Mouse (Mus musculus) CH12.LX (cell line): ENCODE measurements at regions not wholly inside any gene's neighbourhood (a gene's known extent, or its start where the extent isn't known, plus 50 kb on each side); places are given as distances from the start of the nearest gene placed in this dataset.
A peak's percentile ranks its signal among the peaks of the same experiment; 100 is the strongest.

ENCODE experiments used
- DNase-seq: peaks from one replicate; pipeline ENCODE4 v3.0.0-alpha.2; 2013; ENCODE audit errors: extremely low read depth
- H3K27ac ChIP-seq: 2 replicates; pipeline ENCODE4 v1.5.1; 2012; ENCODE audit warnings: low read depth, mild to moderate bottlenecking, control low read depth, moderate library complexity; ENCODE audit not compliant: insufficient read depth
- H3K27me3 ChIP-seq: replicated peaks from 2 replicates; pipeline ENCODE3; 2012; ENCODE audit warnings: inconsistent platforms
- H3K36me3 ChIP-seq, 2 experiments: replicated peaks in 1 of 2; 2 replicates each; pipeline versions ENCODE3 to v1.6.1; 2012; ENCODE audit warnings: inconsistent platforms in 1 of 2, low read length in 1 of 2, mild to moderate bottlenecking in 1 of 2, mixed read lengths in 1 of 2, moderate library complexity in 1 of 2; ENCODE audit not compliant: control insufficient read depth in 1 of 2, insufficient read depth in 1 of 2
- H3K4me1 ChIP-seq, 2 experiments: 2 replicates each; pipeline ENCODE4 v1.6.1; 2012; ENCODE audit warnings: inconsistent platforms in 1 of 2, moderate library complexity in 1 of 2; ENCODE audit not compliant: insufficient read depth in 2 of 2, control insufficient read depth in 1 of 2
- H3K4me2 ChIP-seq: 2 replicates; pipeline ENCODE4 v1.6.1; 2012; ENCODE audit warnings: low read depth, mild to moderate bottlenecking, control low read depth; ENCODE audit not compliant: poor library complexity, insufficient read depth, severe bottlenecking
- H3K4me3 ChIP-seq, 3 experiments: fragments of 150-350 bp in 1 of 3; sonication (generic) in 1 of 3; replicated peaks in 1 of 3; 2 replicates each; pipeline versions ENCODE3 to v1.5.1; 2011 to 2012; ENCODE audit warnings: low read depth in 2 of 3, low read length in 2 of 3, mild to moderate bottlenecking in 2 of 3, moderate library complexity in 2 of 3, control low read depth in 1 of 3, improper control_type of control experiment in 1 of 3, inconsistent platforms in 1 of 3, mixed read lengths in 1 of 3; ENCODE audit not compliant: poor library complexity in 1 of 3
- H3K79me2 ChIP-seq: replicated peaks from 2 replicates; pipeline ENCODE4 v1.6.1; 2012; ENCODE audit warnings: mild to moderate bottlenecking, moderate library complexity; ENCODE audit not compliant: control insufficient read depth, poor library complexity, insufficient read depth, severe bottlenecking; ENCODE audit errors: extremely low read depth
- H3K9ac ChIP-seq: 2 replicates; pipeline ENCODE4 v1.6.1; 2012; ENCODE audit warnings: low read depth, mild to moderate bottlenecking, control low read depth, moderate library complexity; ENCODE audit not compliant: insufficient read depth
- H3K9me3 ChIP-seq: replicated peaks from 2 replicates; pipeline ENCODE3; 2012; ENCODE audit warnings: low read length, inconsistent platforms, mixed read lengths
- BHLHE40 ChIP-seq: IDR thresholded peaks from 2 replicates; pipeline ENCODE4 v1.6.1; 2011; ENCODE audit warnings: mild to moderate bottlenecking, low read depth, low read length, improper control_type of control experiment
- CHD1 ChIP-seq: IDR thresholded peaks from 2 replicates; pipeline ENCODE4 v1.6.1; 2012; ENCODE audit warnings: low read depth, low read length, improper control_type of control experiment, inconsistent platforms
- CHD2 ChIP-seq: IDR thresholded peaks from 2 replicates; pipeline ENCODE4 v1.6.1; 2011; ENCODE audit warnings: low read length, improper control_type of control experiment
- CTCF ChIP-seq, 2 experiments: IDR thresholded peaks in 1 of 2; conservative IDR thresholded peaks in 1 of 2; 2 replicates each; pipeline ENCODE4 v1.5.1; 2011 to 2012; ENCODE audit warnings: low read depth in 2 of 2, low read length in 2 of 2, improper control_type of control experiment in 1 of 2, inconsistent platforms in 1 of 2, mild to moderate bottlenecking in 1 of 2, moderate library complexity in 1 of 2
- E2F4 ChIP-seq: IDR thresholded peaks from 2 replicates; pipeline ENCODE4 v1.6.1; 2011; ENCODE audit warnings: low read depth, low read length, improper control_type of control experiment; ENCODE audit not compliant: insufficient replicate concordance
- ELF1 ChIP-seq: IDR thresholded peaks from 2 replicates; pipeline ENCODE4 v1.6.1; 2014; ENCODE audit warnings: low read depth, mild to moderate bottlenecking, inconsistent platforms, low read length, improper control_type of control experiment
- EP300 ChIP-seq: IDR thresholded peaks from 2 replicates; pipeline ENCODE4 v1.6.1; 2011; ENCODE audit warnings: low read length, improper control_type of control experiment
- ETS1 ChIP-seq: conservative IDR thresholded peaks from 2 replicates; pipeline ENCODE4 v1.6.1; 2012; ENCODE audit warnings: low read depth, mild to moderate bottlenecking, inconsistent platforms, low read length, improper control_type of control experiment, moderate library complexity
- GABPA ChIP-seq: IDR thresholded peaks from 2 replicates; pipeline ENCODE4 v1.6.1; 2012; ENCODE audit warnings: low read depth, low read length, improper control_type of control experiment, inconsistent platforms; ENCODE audit not compliant: insufficient replicate concordance
- HCFC1 ChIP-seq: IDR thresholded peaks from 2 replicates; pipeline ENCODE4 v1.6.1; 2012; ENCODE audit warnings: low read depth, mild to moderate bottlenecking, inconsistent platforms, low read length, improper control_type of control experiment
- IRF4 ChIP-seq: IDR thresholded peaks from 2 replicates; pipeline ENCODE4 v1.6.1; 2014; ENCODE audit warnings: low read depth, mild to moderate bottlenecking, inconsistent platforms, low read length, improper control_type of control experiment
- JUN ChIP-seq: IDR thresholded peaks from 2 replicates; pipeline ENCODE4 v1.6.1; 2011; ENCODE audit warnings: low read depth, mild to moderate bottlenecking, low read length, improper control_type of control experiment, moderate library complexity; ENCODE audit not compliant: insufficient read depth
- JUND ChIP-seq: conservative IDR thresholded peaks from 2 replicates; pipeline ENCODE4 v1.6.1; 2011; ENCODE audit warnings: low read depth, low read length, improper control_type of control experiment
- KAT2A ChIP-seq: IDR thresholded peaks from 2 replicates; pipeline ENCODE4 v1.6.1; 2012; ENCODE audit warnings: low read length, improper control_type of control experiment, inconsistent platforms; ENCODE audit not compliant: insufficient replicate concordance
- MAFK ChIP-seq: IDR thresholded peaks from 2 replicates; pipeline ENCODE4 v1.6.1; 2011; ENCODE audit warnings: low read length, improper control_type of control experiment; ENCODE audit not compliant: insufficient replicate concordance
- MAX ChIP-seq: IDR thresholded peaks from 2 replicates; pipeline ENCODE4 v1.6.1; 2011; ENCODE audit warnings: low read length, improper control_type of control experiment
- MAZ ChIP-seq: IDR thresholded peaks from 2 replicates; pipeline ENCODE4 v1.6.1; 2012; ENCODE audit warnings: low read depth, mild to moderate bottlenecking, inconsistent platforms, low read length, improper control_type of control experiment, moderate library complexity
- MEF2A ChIP-seq: IDR thresholded peaks from 2 replicates; pipeline ENCODE4 v1.6.1; 2014; ENCODE audit warnings: low read depth, mild to moderate bottlenecking, inconsistent platforms, low read length, improper control_type of control experiment, borderline replicate concordance
- MXI1 ChIP-seq: IDR thresholded peaks from 2 replicates; pipeline ENCODE4 v1.6.1; 2011; ENCODE audit warnings: mild to moderate bottlenecking, low read depth, low read length, improper control_type of control experiment
- MYC ChIP-seq: IDR thresholded peaks from 2 replicates; pipeline ENCODE4 v1.6.1; 2011; ENCODE audit warnings: low read depth, mild to moderate bottlenecking, improper control_type of control experiment, low read length
- NELFE ChIP-seq: IDR thresholded peaks from 2 replicates; pipeline ENCODE4 v1.6.1; 2011; ENCODE audit warnings: low read depth, low read length, improper control_type of control experiment
- NRF1 ChIP-seq: IDR thresholded peaks from 2 replicates; pipeline ENCODE4 v1.6.1; 2014; ENCODE audit warnings: low read depth, mild to moderate bottlenecking, inconsistent platforms, low read length, improper control_type of control experiment, moderate library complexity
- PAX5 ChIP-seq: IDR thresholded peaks from 2 replicates; pipeline ENCODE4 v1.6.1; 2012; ENCODE audit warnings: low read length, inconsistent platforms, mixed read lengths
- POLR2A ChIP-seq: IDR thresholded peaks from 2 replicates; pipeline ENCODE4 v1.6.1; 2011; ENCODE audit warnings: low read depth, mild to moderate bottlenecking, improper control_type of control experiment, low read length
- POLR2AphosphoS2 ChIP-seq: IDR thresholded peaks from 2 replicates; pipeline ENCODE4 v1.6.1; 2011; ENCODE audit warnings: low read depth, low read length, improper control_type of control experiment
- RAD21 ChIP-seq: IDR thresholded peaks from 2 replicates; pipeline ENCODE4 v1.6.1; 2011; ENCODE audit warnings: low read depth, mild to moderate bottlenecking, low read length, improper control_type of control experiment, moderate library complexity
- RCOR1 ChIP-seq: conservative IDR thresholded peaks from 2 replicates; pipeline ENCODE4 v1.6.1; 2012; ENCODE audit warnings: low read depth, mild to moderate bottlenecking, inconsistent platforms, low read length, improper control_type of control experiment
- SIN3A ChIP-seq: IDR thresholded peaks from 2 replicates; pipeline ENCODE4 v1.6.1; 2012; ENCODE audit warnings: low read length, improper control_type of control experiment, inconsistent platforms
- SMC3 ChIP-seq: IDR thresholded peaks from 2 replicates; pipeline ENCODE4 v1.6.1; 2011; ENCODE audit warnings: low read depth, low read length, improper control_type of control experiment
- TBP ChIP-seq: conservative IDR thresholded peaks from 2 replicates; pipeline ENCODE4 v1.6.1; 2011; ENCODE audit warnings: low read depth, low read length, improper control_type of control experiment
- TCF12 ChIP-seq: IDR thresholded peaks from 2 replicates; pipeline ENCODE4 v1.6.1; 2014; ENCODE audit warnings: low read depth, mild to moderate bottlenecking, inconsistent platforms, low read length, improper control_type of control experiment
- UBTF ChIP-seq: IDR thresholded peaks from 2 replicates; pipeline ENCODE4 v1.6.1; 2012; ENCODE audit warnings: low read depth, mild to moderate bottlenecking, inconsistent platforms, low read length, improper control_type of control experiment, moderate library complexity
- USF1 ChIP-seq: IDR thresholded peaks from 2 replicates; pipeline ENCODE4 v1.6.1; 2014; ENCODE audit warnings: low read depth, mild to moderate bottlenecking, inconsistent platforms, low read length, improper control_type of control experiment
- USF2 ChIP-seq: conservative IDR thresholded peaks from 2 replicates; pipeline ENCODE4 v1.6.1; 2011; ENCODE audit warnings: low read depth, low read length, improper control_type of control experiment
- ZC3H11A ChIP-seq: IDR thresholded peaks from 2 replicates; pipeline ENCODE4 v1.6.1; 2012; ENCODE audit warnings: low read depth, mild to moderate bottlenecking, inconsistent platforms, low read length, improper control_type of control experiment
- ZKSCAN1 ChIP-seq: IDR thresholded peaks from 2 replicates; pipeline ENCODE4 v1.6.1; 2012; ENCODE audit warnings: low read depth, inconsistent platforms, low read length, improper control_type of control experiment, borderline replicate concordance
- ZMIZ1 ChIP-seq: IDR thresholded peaks from 2 replicates; pipeline ENCODE4 v1.6.1; 2012; ENCODE audit warnings: low read depth, mild to moderate bottlenecking, inconsistent platforms, low read length, improper control_type of control experiment
- ZNF384 ChIP-seq: IDR thresholded peaks from 2 replicates; pipeline ENCODE4 v1.6.1; 2012; ENCODE audit warnings: low read depth, low read length, improper control_type of control experiment, inconsistent platforms
- dilution Hi-C: fragments of 300-500 bp; cut with MboI; formaldehyde crosslinking; loops from 2 replicates; pipeline ENCODE4 v1.14.3; 2020; ENCODE audit warnings: low sequenced_read_pairs; ENCODE audit not compliant: extremely low pct_unique_long_range_greater_than_20kb, extremely low pct_ligation_motif_present
- in situ Hi-C: fragments of 300-500 bp; cut with MboI; formaldehyde crosslinking; loops from 3 replicates; pipeline ENCODE4 v1.14.3; 2019; ENCODE audit warnings: low sequenced_read_pairs, low pct_ligation_motif_present, low pct_unique_long_range_greater_than_20kb, mixed read lengths

- Histone ChIP-seq H3K79me2 (no peaks in the 10 kb centered on the region), H3K4me3 (no peak overlapping the region), H3K9ac (no peak overlapping the region; the same call in 1 of the 2 replicates), H3K36me3 (no peaks in the 10 kb centered on the region), H3K27me3 (no peaks in the 10 kb centered on the region), H3K9me3 (no peaks in the 10 kb centered on the region), H3K4me2 (peak overlapping the region; percentile 32; the same call in 1 of the 2 replicates), H3K27ac (no peak overlapping the region), H3K4me1 (peaks cover 0 to 7% of the 10 kb centered on the region in 2 experiments; a peak in 2 of 4 replicates)
- DNase-seq = no peak
- TF ChIP-seq USF1 = no peak
- TF ChIP-seq TCF12 = peak; percentile 16; the same call in 1 of the 2 replicates
- 0 out of 2 replicates have a peak, but pooled peaks have one; percentile 51 for TF ChIP-seq MYC
- TF ChIP-seq MAX = no peak
- no peak for TF ChIP-seq SIN3A
- peak; percentile 59 for TF ChIP-seq ETS1
- no peak for TF ChIP-seq GABPA
- peak; percentile 66 for TF ChIP-seq IRF4
- TF ChIP-seq JUN = peak; percentile 60
- TF ChIP-seq CHD2 = no peak
- no peak for TF ChIP-seq MEF2A
- TF ChIP-seq ZNF384 = no peak
- TF ChIP-seq ZKSCAN1 = no peak
- no peak for TF ChIP-seq ZMIZ1
- no peak for TF ChIP-seq NELFE
- TF ChIP-seq E2F4 = no peak
- no peak for TF ChIP-seq KAT2A
- TF ChIP-seq CTCF (conservative IDR thresholded peaks at IDR 0.05 in 1 of 2, IDR thresholded peaks at IDR 0.05 in 1 of 2; ENCODE audit: low read depth in 2 of 2, low read length in 2 of 2) = no peak
- no peak for TF ChIP-seq ELF1
- TF ChIP-seq BHLHE40 = no peak
- TF ChIP-seq JUND = peak; percentile 64; the same call in 1 of the 2 replicates
- no peak for TF ChIP-seq CHD1
- no peak for TF ChIP-seq HCFC1
- TF ChIP-seq MAZ = no peak
- no peak; the same call in 1 of the 2 replicates for TF ChIP-seq MXI1
- no peak for TF ChIP-seq PAX5
- no peak for TF ChIP-seq POLR2A
- no peak for TF ChIP-seq NRF1
- TF ChIP-seq POLR2AphosphoS2 = no peak
- TF ChIP-seq RCOR1 = no peak
- TF ChIP-seq ZC3H11A = no peak
- TF ChIP-seq MAFK = no peak
- TF ChIP-seq TBP = no peak
- no peak for TF ChIP-seq UBTF
- no peak for TF ChIP-seq USF2
- TF ChIP-seq RAD21 = no peak; the same call in 1 of the 2 replicates
- TF ChIP-seq EP300 = peak; percentile 80
- TF ChIP-seq SMC3 = no peak
- in situ Hi-C loops = no loop called here
- dilution Hi-C loops = no loop called here
These were observed 151.2 kb upstream of the Tet2 start for GRCm38 (mm10) chr3:133696122-133696521.
